Mouse (Mus musculus): ENCODE measurements around the gene Ube2u.

DNA sequence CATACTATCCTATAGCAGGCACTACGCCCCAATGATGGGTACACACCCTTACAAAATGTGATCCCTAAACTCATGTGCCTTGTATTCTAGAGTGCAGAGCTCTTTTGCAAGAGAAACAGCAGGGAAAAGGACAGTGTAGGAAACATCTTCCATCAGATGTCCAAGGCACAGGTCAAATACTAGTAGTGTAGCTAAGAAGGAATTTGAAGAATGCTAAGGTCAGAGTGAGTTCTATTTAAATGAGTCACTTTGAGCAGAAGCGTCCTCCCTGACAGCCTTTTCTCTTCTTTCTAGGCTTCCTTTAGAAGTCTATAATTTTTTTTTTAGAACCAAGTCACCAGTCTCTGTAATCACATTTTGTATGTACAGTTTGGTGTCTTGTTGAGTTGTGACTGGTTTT, 39.0 kb downstream of the Ube2u start:
- TF ChIP-seq POLR2A (IDR thresholded peaks at IDR 0.05; ENCODE audit: insufficient read length, low read depth) = no peak
- no peak for TF ChIP-seq MYOG (IDR thresholded peaks at IDR 0.05; ENCODE audit: control insufficient read depth in 1 of 3, insufficient read depth in 1 of 3, insufficient read length in 2 of 3, low read depth in 2 of 3)
- no peak for TF ChIP-seq TCF12 (IDR thresholded peaks at IDR 0.05; ENCODE audit: insufficient read depth, poor library complexity, severe bottlenecking)
- TF ChIP-seq MYOD1 (IDR thresholded peaks at IDR 0.05; ENCODE audit: control insufficient read depth in 1 of 3, insufficient read length in 2 of 3, low read depth in 2 of 3) = no peak
- no peak for TF ChIP-seq POLR2AphosphoS2 (IDR thresholded peaks at IDR 0.05; ENCODE audit: insufficient read length, low read depth)
- TF ChIP-seq USF1 (IDR thresholded peaks at IDR 0.05; ENCODE audit: low read depth) = no peak
- TF ChIP-seq SRF (IDR thresholded peaks at IDR 0.05; ENCODE audit: control insufficient read depth, insufficient read length, low read depth) = no peak
- TF ChIP-seq TCF3 (IDR thresholded peaks at IDR 0.05; ENCODE audit: insufficient read length, low read depth) = no peak
- no peak for TF ChIP-seq E2F4 (IDR thresholded peaks at IDR 0.05; ENCODE audit: insufficient read depth)
- no peak for TF ChIP-seq REST (IDR thresholded peaks at IDR 0.05; ENCODE audit: insufficient read depth, insufficient read length)
- TF ChIP-seq CEBPB (IDR thresholded peaks at IDR 0.05; ENCODE audit: insufficient read depth, poor library complexity, severe bottlenecking) = no peak
